Mouse (Mus musculus): ENCODE data around the gene Zzef1.

DNA sequence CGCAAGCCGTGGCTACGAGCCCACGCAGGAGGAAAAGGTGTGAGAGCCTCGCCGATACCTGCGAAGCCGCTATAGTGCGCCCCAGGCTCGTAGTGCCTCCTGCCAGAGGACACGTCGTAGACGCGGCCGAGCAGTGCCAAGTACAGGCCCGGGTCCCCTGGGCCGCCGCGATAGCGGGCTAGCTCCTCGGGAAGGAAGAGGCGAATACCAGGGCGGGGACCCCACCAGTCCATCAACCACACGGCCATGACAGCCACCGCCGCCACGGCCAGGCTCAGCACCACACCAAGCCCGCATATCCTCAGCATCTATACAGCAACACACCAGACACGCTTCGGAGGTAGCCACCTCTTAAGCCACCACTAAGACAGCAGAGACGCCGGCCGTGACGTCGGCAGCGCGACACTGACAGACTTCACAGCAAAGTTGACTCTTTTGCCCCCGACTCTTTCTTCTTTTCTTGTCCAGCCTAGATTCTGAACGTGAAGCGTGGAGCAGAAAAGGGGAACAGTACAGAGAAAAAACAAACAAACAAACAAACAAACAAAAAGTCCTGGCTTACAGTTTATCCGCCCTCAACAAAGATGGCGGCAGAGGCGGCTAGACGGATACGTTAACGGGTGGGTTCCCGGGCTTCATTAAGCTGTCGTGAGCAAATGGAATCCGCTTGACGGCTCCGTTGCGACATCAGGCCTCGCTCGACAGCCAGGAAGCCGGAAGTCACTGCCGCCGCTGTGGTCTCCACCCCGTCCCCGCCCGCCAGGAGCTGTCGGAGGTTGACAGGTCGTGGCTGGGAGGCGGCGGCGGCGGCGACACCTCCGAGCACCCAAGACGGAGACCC is at the start of gene Zzef1, which contains the start of gene Cyb5d2:
- TF ChIP-seq CTCF (conservative IDR thresholded peaks at IDR 0.05; ENCODE audit: low read length) (no peak), NANOG (IDR thresholded peaks at IDR 0.05; ENCODE audit: borderline replicate concordance, low read length) (no peak), POU5F1 (IDR thresholded peaks at IDR 0.05; ENCODE audit: borderline replicate concordance, low read length) (no peak)

Measured in E14TG2a.4 (cell line).